8 mouse cellular contexts compared by ENCODE assay signal in the genomic region with DNA sequence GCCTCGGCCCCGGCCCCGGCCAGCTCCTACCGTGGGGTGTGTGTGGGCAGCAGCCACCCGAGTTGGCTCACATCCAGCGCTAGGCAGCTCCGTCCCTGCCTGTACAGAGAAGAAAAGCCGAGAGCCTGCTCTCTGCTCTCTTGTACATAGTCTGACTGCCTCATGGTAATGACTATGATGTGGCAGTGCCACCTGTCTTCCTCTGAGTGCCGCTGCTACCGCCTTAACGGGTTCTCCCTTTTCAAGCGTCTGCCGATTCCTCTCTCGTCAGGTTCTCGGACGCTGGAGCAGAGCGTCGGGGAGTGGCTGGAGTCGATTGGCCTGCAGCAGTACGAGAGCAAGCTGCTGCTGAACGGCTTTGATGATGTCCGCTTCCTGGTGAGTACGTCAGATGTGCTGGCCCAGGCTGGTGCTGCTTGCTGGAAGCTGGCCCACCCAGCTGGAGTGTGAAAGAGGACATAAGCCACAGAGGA. TPM values are rescaled to one million over a fixed set of nuclear protein-coding genes. Genes with fewer than 3 reads are reported as not detected.
DNase-seq lines count a peak whose midpoint lies in the region; ATAC-seq lines count a peak whose summit lies in the region.

No protein-coding gene starts in this region.

- H3K4me2 ChIP-seq in forebrain, embryonic 12.5 days: peak overlapping the region; percentile 54

- peak overlapping the region; percentile 34 for H3K4me3 ChIP-seq in forebrain, embryonic 12.5 days (replicated peaks)
- peak overlapping the region; percentile 42; the same call in 1 of the 2 replicates for H3K4me3 ChIP-seq in midbrain, embryonic 10.5 days

- DNase-seq in lung, adult 18-20 months: peak; percentile 54 to 64
- no peak for DNase-seq in lung, postnatal 25 days (ENCODE audit: low spot score)
- peak; percentile 52 to 68 for DNase-seq in kidney, postnatal 4 days
- no peak for DNase-seq in midbrain, embryonic 10.5 days (ENCODE audit: low spot score)
- DNase-seq in adipocyte (ENCODE audit: low spot score): no peak
- DNase-seq in urinary bladder, postnatal 10 days (ENCODE audit: low spot score): no peak

- peak overlapping the region; percentile 88 for H3K27ac ChIP-seq in forebrain, embryonic 12.5 days
- peak overlapping the region; percentile 89 for H3K27ac ChIP-seq in midbrain, embryonic 10.5 days (replicated peaks)

- H3K27me3 ChIP-seq in forebrain, embryonic 12.5 days: no peaks in the 10 kb centered on the region
- H3K27me3 ChIP-seq in midbrain, embryonic 10.5 days (ENCODE audit: low read depth, poor library complexity, severe bottlenecking): 0 out of 2 replicates have a peak, but pooled peaks cover 6% of the 10 kb centered on the region

- H3K9ac ChIP-seq in forebrain, embryonic 12.5 days: peak overlapping the region; percentile 65

- ATAC-seq in forebrain, embryonic 12.5 days (ENCODE audit: low FRiP score): peak; percentile 66
- no peak; the same call in 1 of the 2 replicates for ATAC-seq in megakaryocyte progenitor cell, adult 5-6 weeks (replicated peaks; ENCODE audit: poor library complexity)

- no peaks in the 10 kb centered on the region for H3K9me3 ChIP-seq in forebrain, embryonic 12.5 days
- no peaks in the 10 kb centered on the region for H3K9me3 ChIP-seq in midbrain, embryonic 10.5 days (replicated peaks)

- H3K36me3 ChIP-seq in forebrain, embryonic 12.5 days (replicated peaks): peaks cover 25% of the 10 kb centered on the region
- peaks cover 29% of the 10 kb centered on the region for H3K36me3 ChIP-seq in midbrain, embryonic 10.5 days

- H3K4me1 ChIP-seq in forebrain, embryonic 12.5 days: peaks cover 47% of the 10 kb centered on the region
- H3K4me1 ChIP-seq in midbrain, embryonic 10.5 days: peaks cover 55% of the 10 kb centered on the region

- WGBS in forebrain, embryonic 12.5 days: 43% methylated on average over 23 of the region's 23 CpGs
- 76% methylated on average over 23 of the region's 23 CpGs for whole genome bisulfite sequencing in midbrain, embryonic 10.5 days

RNA-seq across cellular contexts. Expression of a gene that starts 38.1 kb away (rescaled TPM):
- polyA plus RNA-seq in forebrain, embryonic 12.5 days (2016; fragmentation: Nextera tagmentation; extraction: Ambion mirVana): 1.1 and 1.6 TPM in 2 replicates
- polyA plus RNA-seq in midbrain, embryonic 10.5 days (2016; fragmentation: Nextera tagmentation; extraction: Ambion mirVana): 0.86 and 1.2 TPM in 2 replicates
- total RNA-seq in megakaryocyte progenitor cell, adult 5-6 weeks (2015): 0.67 and 1.4 TPM in 2 replicates
- 2.4 and 2.5 TPM in 2 replicates for total RNA-seq in megakaryocyte progenitor cell, adult 5-6 weeks (2017)

Comparison
In these comparisons a context has a peak if more than half of its experiments do, and no peak if none do; other contexts are left out.
1. DNase-seq: peak in lung, adult 18-20 months (2 of 2) and kidney, postnatal 4 days (2 of 2); none in lung, postnatal 25 days (single experiment), midbrain, embryonic 10.5 days (single experiment), adipocyte (single experiment) and urinary bladder, postnatal 10 days (single experiment).